Mouse (Mus musculus): ENCODE data around the gene Rps19bp1.

The Rps19bp1 gene

DNA sequence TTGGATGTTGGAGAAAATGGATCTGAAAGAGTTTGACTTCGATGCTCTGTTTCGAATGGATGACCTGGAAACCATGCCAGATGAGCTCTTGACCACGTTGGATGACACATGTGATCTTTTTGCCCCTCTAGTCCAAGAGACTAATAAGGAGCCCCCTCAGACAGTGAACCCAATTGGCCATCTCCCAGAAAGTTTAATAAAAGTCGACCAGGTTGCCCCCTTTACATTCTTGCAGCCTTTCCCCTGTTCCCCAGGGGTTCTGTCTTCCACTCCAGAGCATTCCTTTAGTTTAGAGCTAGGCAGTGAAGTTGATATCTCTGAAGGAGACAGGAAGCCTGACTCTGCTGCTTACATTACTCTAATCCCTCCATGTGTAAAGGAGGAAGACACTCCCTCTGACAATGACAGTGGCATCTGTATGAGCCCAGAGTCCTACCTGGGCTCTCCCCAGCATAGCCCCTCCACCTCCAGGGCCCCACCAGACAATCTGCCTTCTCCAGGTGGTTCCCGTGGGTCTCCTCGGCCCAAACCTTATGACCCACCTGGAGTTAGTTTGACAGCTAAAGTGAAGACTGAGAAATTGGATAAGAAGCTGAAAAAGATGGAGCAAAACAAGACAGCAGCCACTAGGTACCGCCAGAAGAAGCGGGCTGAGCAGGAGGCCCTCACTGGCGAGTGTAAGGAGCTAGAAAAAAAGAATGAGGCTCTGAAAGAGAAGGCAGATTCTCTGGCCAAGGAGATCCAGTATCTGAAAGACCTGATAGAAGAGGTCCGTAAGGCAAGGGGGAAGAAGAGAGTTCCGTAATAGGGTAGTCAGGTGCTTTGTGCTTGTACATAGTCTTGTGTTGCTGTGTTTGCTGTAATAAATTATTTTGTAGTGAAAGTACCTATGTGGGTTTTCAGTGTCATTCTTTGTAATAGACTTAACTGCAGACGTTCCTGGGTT lies 7.2 kb downstream of the Rps19bp1 start:
- DNase-seq (ENCODE audit: low read depth), result no peak

DNA sequence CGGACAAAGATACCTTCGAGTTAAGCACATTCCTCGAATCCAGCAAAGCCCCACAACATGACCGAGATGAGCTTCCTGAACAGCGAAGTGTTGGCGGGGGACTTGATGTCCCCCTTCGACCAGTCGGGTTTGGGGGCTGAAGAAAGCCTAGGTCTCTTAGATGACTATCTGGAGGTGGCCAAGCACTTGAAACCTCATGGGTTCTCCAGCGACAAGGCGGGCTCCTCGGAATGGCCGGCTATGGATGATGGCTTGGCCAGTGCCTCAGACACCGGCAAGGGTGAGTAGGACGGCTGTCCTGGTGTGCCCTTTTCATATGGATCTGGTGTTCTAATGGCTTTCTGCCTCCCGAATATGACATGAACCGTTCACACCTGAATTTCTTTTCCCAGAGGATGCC lies 7.9 kb downstream of the Rps19bp1 start:
- DNase-seq (ENCODE audit: low read depth), result no peak

DNA sequence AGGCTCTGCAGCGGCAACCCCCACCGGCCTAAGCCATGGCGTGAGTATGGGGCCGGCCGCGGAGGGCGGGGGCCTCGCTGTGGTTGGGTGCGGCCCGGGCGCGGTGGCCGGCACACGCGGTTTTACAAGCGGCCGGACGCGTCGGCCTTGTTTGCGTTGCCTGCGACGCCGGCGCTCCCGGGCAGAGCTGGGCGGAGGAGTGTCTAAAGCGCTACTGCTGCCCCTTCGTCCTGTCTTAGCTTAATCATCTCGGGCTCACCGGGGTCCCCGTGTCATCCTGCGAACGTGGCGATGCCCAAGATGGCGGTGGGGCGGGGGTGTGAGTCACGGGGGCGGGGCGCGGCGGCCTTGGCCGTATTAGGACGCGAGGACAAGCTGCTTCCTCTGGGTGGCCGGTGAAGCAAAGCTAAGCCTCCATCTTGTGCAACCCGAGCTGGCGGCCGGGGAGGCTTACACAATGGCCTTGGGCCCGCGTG lies 8.4 kb downstream of the Rps19bp1 start:
- DNase-seq (ENCODE audit: low read depth), result peak; percentile 63

DNA sequence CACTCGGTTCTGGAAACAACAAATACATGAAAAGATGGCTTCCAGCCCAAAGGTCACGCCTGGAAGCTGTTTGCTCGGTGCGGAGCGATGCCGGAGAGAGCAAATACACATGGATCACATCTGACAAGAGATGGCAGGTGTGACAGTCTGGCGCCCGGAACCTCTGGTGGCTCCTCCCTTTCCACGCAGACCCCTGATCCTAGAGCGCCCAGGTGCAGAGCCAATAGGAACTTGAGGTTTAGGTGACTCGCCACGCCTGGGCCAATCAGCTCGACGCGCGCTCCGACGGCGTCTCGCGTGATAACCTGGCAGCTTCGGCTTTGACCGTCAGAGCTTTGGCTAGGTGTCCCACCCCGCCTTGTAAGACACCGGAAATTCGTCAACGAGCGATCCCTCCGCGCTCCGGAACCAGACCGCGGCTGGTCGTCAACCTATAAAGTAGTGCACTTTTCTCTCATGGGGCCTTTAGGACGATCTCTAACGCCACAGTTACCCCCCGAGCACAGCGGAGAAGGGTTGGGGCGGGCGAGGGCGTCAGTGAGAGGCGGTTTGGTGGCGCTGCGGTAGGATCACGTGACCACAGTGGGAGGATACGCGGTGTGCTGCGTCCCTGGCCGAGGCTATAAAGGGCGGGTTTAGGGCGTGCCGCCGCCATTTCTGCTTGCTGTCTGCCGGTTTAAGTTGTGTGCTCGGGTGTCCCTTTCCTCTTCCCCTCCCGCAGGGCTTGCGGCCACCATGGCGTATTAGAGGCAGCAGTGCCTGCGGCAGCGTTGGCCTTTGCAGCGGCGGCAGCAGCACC lies 9.1 kb downstream of the Rps19bp1 start, which contains the start of gene Atf4:
Atf4 (plus strand) TSS at position 338 of the 799 bp plus-strand sequence.
- peak; percentile 96 for DNase-seq (ENCODE audit: low read depth)

DNA sequence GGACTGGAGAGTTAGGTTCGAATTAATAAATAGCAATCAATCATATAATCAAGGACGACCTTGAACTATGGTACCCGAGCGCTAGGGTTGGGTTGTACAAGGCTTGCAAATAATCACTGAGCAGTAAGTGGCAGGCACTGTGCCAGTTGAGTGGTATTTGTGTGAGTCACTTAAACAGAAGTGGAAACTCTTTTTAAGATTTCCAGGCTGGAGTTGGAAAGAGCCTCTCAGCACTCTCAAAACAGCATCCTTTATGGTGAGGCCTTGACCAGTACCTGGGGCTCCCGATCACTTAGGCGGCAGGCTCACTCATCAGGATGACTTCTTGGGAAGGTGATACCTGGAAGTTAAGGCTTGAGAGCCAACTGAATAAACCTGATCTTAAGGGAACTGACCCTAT lies 9.9 kb downstream of the Rps19bp1 start:
- DNase-seq (ENCODE audit: low read depth), result no peak

DNA sequence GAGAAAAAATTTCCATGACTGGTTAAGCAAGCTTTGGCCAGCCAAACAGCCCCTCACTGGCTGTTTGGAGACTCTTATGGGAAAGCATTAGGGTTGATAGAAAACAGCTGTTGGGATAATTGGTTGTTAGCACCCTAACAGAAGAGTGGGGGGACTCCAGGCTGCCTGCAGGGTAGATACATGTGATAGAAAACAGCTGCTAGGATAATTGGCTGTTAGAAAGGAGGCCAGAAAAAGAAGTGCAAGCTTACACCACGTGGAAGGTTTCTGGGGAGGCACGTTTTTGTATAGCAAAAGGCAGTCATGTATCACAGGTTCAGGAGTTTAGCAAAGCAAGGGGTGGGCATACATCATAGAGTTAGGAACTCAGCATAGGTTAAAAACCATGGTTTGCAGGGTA lies 10.6 kb downstream of the Rps19bp1 start:
- DNase-seq (ENCODE audit: low read depth), result no peak

DNA sequence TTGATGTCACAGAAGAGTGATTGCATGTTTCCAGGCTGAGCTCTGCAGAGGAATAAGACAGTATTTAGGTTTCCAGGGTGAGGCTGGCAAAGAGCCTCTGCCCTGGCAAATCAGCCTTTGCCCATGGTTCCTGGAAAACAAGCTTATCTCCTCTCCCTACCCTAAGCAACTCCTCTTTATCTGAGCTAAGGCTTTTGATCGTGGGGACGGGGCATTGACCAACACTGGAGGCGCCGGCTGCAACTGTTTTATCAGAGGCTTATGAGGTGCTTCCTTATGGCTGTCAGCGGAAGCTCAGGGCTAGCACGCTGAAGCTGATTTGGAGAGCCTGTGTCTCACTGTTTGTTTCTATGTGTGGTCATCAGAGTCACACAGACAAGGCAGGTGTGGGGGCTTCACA lies 13.5 kb downstream of the Rps19bp1 start:
- DNase-seq (ENCODE audit: low read depth), result peak; percentile 62

DNA sequence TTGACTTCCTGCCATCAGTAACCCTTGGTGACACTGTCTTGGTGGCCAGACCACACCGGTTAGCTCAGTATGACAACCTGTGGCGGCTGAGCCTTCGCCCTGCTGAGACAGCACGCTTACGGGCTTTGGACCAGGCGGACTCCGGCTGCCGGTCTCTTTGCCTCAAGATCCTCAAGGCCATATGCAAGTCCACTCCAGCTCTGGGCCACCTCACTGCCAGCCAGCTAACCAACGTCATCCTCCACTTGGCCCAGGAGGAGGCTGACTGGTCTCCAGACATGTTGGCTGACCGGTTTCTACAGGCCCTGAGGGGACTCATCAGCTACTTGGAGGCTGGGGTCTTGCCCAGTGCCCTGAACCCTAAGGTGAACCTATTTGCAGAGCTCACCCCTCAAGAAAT lies 14.4 kb downstream of the Rps19bp1 start:
- no peak for DNase-seq (ENCODE audit: low read depth)

DNA sequence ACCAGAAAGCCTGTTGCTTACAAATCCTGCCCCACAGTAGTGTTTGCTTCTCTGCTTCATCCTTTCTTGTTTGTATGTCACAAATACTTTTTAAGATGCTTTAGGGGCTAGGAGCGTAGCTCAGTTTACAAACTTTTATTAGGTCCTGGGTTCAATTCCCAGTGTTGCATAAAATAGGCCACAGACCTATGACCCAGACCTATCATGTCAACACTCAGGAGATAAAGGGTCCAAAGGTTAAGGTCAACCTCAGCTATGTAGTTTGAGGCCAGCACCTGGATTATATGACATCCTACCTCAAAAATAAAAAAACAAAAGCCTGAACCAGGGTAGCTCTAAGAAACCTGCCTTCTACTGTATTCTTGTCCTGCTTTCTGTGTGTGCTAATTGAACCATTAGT lies 15.5 kb downstream of the Rps19bp1 start:
- DNase-seq (ENCODE audit: low read depth), result no peak

DNA sequence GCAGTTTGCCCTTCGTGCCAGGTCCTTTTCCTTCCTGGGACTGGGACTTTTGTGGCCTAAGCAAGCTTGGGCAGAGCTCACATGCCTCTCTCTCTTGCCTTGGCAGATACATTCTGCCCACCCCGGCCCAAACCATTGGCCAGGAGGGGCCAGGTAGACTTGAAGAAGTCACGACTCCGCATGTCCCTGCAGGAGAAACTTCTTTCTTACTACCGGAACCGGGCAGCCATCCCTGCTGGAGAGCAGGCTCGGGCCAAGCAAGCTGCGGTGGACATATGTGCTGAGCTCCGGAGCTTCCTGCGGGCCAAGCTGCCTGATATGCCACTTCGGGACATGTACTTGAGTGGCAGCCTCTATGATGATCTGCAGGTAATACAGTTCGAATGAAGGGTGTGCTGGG lies 16.0 kb downstream of the Rps19bp1 start:
- no peak for DNase-seq (ENCODE audit: low read depth)

DNA sequence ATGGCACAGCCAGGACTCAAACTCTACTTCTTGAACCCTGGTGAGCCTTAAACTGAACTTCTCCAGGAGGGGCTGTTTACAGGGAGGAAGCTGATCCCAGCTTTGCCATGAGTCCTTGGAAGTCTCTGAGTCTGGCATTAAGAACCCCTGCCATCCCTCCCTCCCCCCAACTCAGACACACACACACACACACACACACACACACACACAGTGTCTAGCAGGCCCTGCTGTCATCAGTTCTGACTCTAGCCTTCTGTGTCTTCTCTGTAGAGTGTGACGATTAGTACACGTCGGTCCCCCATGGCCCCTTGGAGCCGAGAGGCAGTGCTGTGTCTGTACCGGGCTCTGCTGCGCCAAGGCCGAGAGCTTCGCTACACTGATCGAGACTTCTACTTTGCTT lies 28.6 kb downstream of the Rps19bp1 start, which contains the start of gene AC140267.1:
AC140267.1 (plus strand) TSS at position 301 of the 400 bp plus-strand sequence.
- no peak for DNase-seq (ENCODE audit: low read depth)

DNA sequence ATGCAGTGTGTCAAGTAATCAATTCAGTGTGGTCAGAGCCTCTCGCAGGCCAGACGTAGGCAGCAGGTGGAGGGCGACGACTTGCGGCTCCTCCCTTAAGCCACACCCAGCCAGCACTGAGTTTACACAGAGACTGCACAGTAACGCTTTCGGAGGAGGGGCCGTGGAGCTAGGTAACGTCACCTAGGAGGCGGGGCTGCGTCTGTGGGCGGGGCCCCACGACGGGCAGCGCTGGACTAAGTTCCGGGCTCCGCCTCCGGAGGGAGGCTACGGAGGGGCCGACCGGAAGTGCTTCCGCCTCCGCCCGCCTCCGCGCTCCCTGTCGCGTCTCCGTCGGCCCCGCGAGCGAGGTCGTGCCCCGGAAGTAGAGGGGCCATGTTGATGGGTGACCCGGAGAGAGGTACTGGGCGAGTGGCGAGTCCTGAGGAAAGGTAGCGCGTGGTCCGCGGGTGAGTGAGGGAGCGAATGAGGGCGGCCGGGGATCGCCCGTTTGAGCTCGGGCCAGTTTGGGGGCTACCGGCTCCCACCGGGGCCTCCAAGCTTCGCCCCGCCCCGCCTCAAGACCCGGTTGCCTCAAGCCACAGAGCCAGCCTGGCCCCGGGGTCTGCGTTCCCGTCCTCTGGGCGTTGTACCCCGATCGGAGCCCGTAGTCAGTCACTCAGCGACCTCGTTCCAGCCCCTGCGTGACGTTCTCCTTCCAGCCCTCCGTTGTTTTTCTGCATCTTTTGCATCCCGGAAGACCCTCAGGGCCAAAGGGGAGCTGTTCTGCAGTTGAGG lies 30.2 kb downstream of the Rps19bp1 start, which contains the start of gene Mief1:
Mief1 (plus strand) TSS at position 286 of the 777 bp plus-strand sequence.
- DNase-seq (ENCODE audit: low read depth), result peak; percentile 97

DNA sequence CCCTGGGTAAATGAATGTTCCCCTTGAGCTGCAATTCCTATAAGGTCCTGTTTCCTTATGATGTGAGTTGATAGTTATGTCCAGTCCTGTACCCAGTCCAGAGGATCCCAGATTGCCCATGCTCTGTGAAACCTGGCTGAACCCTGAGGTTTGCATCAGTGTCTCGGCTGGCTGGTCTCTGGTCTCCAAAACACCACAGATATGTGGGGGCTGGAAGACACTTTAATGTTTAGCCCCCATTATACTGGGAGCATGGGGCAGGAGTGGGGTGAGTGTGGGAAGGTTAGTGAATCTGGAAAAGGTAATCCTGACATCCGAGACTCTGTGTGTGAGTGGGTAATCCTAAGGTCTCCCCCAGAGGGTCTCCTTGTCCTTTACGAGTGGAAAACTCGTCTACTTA lies 31.1 kb downstream of the Rps19bp1 start:
- no peak for DNase-seq (ENCODE audit: low read depth)

DNA sequence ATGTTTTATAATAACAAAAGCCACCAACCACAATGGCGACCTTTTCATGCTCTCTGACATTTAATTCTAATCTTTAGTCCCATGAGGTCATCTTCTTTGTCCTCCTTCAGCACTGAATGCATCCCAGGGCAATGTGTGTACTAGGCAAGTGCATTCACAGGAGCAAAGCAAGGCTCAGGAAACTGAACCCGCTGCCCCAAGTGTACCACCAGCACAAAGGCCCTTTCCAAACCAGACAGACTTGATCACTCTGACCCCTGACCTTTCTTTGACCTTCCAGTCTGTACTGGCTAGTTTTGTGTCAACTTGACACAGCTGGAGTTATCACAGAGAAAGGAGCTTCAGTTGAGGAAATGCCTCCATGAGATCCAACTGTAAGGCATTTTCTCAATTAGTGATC lies 31.8 kb downstream of the Rps19bp1 start:
- DNase-seq (ENCODE audit: low read depth), result no peak

DNA sequence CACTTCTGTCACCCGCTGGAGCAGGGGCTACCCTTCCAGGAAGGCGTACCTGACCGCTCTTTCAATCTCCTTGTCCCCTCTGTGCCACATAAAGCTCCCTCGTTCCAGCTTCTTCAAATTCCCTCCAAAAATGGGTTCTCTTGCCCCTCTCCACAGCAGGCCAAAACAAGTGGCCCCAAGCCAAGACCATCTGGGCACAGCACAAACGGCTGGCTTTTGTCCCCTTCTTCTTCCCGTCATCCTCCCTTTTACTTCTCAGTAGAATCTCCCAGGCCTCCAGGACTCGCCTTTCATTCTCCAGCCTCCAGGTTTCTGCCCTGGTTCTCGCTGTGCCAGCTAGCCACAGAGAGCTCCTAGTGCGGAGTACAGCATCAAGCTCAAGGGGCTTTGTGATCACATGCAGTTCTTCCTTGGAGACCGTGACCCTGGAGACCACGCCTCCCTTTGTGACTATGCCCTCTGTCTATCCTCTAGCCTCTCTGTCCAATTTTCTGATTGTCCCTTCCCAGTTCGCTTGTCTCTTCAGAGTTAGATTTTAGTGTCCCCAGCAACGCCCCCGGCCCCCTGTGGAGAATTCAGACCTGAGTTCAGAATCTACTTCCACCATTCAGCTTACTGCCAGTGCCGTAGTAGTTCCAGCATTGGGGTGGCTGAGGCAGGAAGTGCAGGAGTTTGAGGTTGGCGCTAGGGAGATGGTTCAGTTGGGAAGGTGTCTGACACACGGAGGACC lies 35.9 kb downstream of the Rps19bp1 start:
- DNase-seq (ENCODE audit: low read depth), result no peak

DNA sequence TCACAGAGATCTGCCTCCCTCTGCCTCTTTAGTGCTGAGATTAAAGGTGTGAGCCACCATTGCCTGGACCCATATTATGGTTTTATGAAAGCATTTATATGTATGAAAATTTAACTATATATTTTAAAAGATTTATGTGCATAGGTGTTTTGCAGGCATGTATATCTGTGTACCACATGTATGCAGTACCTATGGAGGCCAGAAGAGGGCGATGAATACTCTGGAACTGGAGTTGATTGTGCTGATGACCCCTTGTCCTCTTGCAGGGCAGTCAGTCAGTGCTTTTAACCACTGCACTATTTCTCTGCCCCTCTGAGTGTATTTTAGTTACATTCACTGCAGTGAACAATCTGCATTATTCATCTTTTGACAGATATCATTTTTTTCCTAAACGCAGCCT lies 38.3 kb downstream of the Rps19bp1 start:
- peak; percentile 70 for DNase-seq (ENCODE audit: low read depth)

DNA sequence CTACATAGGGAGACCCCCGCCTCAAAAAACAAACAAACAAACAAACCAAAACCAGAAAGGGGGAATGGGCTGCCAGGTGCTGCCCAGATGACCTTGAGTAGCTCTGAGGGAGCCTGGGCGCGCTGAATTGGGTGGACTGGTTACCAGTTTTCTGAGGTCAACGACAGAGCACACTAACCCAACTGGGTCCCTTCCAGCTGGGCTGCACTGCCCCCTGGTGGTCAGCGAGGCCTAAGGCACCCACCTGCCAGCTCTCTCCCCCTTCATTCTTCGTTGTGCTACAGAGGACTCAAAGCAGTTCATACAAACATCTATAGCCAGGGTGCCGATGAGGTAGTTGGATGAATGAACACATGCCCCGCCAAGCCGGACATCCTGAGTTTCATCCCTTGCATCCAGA lies 38.9 kb downstream of the Rps19bp1 start:
- DNase-seq (ENCODE audit: low read depth), result peak; percentile 80

DNA sequence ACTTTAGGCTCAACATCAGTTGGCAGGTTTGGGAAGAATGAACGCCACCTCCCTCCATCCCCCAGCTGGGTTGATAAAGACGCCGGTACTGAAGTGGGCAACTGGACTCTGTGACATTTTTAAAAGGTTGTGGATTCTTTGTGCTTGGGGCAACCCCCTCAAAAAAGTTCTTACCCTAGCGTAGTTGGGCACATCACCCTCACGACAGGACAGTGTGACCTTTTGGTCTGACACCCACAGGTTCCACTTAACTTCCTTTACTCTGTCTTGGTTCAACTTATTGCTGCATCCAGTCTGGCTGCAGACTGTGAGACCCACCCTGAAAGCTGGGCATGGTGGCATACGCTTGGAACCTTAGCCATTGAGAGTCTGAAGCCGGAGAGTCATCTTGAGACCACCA lies 40.4 kb downstream of the Rps19bp1 start:
- no peak for DNase-seq (ENCODE audit: low read depth)

DNA sequence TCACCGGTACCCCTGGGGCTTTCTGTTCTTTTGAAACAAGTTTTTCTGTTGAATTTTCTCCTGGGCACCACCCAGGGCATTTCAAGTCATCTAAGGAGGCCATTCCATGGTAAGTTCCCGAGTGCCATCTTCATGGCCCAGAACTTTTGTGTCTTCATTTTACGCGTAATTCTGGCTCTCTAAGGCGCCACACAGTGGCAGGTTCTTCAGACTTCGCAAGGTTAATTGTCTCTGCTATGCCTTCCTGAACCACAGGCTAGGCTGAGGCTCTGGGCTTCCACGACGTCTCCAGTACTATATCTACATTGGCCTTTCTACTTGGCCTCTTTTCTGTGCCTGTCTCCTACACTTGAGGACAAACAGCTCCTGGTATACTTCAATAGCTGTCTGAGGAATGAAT lies 43.1 kb downstream of the Rps19bp1 start:
- DNase-seq (ENCODE audit: low read depth), result no peak

DNA sequence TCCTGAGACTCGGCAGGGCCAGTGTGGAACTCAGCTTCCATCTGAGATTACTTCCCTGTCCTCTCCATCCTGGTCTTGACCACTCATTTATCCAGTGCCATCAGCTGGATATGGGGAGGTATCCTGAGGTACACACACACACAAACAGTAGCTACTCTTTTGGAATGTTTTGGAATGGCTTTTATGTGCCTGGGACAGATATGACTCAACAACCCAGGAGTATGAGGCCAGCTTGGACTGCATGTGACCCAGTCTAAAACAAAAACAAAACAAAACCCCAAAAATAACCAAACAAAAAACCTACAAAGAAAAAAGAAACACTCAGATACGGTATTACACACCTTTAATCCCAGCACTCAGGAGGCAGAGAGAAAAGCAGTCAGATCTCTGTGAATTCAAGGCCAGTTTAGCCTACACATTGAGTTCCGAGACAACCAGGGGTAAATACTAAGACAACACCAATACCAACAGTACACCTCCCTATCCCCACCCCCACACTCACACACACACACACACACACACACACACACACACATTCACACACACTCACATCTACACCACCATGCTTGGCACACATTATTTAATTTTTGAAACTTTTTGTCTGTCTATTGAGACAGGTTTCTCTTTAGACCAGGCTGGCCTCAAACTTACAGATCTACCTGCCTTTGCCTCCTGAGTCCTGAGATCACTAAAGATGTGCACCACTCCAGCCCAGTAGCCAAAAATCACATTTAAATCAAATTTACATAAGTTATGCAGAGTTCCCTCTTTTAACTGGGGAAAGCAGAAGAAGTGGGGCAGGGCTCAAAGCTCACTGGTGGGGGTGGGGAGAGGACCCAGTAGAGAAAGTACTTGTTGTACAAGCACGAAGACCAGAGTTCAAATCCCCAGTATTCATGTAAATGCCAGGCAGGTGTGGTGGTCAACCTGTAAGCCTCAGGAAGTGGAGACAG lies 44.1 kb downstream of the Rps19bp1 start:
- no peak for DNase-seq (ENCODE audit: low read depth)

Data from c-Kit-positive CD71-positive TER-119-negative erythroid progenitor cells, embryonic 14.5 days (primary cell).